Mouse (Mus musculus): ENCODE measurements around the gene 2410015M20Rik.

DNA sequence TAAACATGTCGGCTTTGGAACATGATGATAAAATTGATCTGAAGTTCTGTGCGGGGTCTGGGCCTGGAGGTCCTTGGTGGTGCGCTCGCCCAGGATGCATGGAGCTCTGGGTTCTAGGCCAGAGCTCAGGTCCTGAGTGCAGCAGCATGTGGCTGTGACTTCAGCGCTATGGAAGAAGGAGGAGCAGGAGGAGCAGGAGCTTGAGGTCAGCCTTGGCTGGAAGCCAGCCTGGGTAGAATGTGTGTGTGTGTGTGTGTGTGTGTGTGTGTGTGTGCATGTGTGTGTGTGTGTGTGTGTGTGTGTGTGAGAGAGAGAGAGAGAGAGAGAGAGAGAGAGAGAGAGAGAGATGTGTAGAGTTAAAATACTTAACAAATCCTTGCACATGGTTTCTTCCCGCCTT, 46.6 kb upstream of the 2410015M20Rik start:
- TF ChIP-seq POLR2A (IDR thresholded peaks at IDR 0.05; ENCODE audit: low read depth, low read length) (no peak), CTCF (IDR thresholded peaks at IDR 0.05; ENCODE audit: borderline replicate concordance, insufficient read depth, low read length) (no peak)
